Mouse (Mus musculus): ENCODE measurements around the gene Stambp.
"Not testable (repeated sequence)": the region's sequence is repeated elsewhere in the genome, so short reads cannot be mapped to it uniquely, and the experiment has no call there.

Stambp gene

DNA sequence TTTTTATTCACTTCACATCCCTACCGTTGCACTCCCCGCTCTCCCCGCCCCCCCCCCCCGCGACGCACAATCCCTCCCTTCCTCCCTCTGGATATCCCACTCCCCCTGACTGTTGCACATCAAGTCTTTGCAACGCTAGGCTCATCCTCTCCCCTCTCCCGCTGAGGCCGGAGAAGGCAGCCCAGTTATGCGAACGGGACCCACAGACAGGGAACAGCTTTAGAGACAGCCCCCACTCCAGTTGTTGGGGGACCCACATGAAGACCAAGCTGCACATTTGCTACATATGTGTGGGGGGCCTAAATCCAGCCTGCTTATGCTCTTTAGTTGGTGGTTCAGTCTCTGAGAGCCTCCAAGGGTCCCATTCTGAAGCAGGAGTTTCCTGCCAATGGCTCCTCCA, at the start of gene Stambp:
TSS of gene Stambp (minus strand) at position 59 of the 400 bp plus-strand sequence.
- no peak for DNase-seq (ENCODE audit: low spot score in 2 of 2)

DNA sequence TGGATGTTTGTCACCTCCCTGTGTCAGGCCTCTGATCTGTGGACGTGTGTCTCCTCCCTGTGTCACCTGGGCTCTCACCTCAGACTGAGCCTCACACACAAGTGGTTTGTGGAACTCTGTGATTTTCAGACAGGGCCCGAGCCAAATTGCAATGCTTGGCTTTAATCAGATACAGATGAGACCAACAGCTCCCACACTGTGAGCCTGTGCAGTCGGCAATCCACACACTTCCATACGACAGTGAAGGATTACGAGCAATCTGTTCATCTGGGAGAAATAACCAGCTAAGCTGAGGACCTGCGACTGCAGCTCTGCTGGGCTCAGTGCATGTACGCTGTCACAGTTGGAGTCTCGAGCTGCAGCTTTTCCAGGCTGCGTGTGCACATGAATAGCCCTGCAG, 47.4 kb upstream of the Stambp start:
- DNase-seq (ENCODE audit: low spot score in 2 of 2): no peak

DNA sequence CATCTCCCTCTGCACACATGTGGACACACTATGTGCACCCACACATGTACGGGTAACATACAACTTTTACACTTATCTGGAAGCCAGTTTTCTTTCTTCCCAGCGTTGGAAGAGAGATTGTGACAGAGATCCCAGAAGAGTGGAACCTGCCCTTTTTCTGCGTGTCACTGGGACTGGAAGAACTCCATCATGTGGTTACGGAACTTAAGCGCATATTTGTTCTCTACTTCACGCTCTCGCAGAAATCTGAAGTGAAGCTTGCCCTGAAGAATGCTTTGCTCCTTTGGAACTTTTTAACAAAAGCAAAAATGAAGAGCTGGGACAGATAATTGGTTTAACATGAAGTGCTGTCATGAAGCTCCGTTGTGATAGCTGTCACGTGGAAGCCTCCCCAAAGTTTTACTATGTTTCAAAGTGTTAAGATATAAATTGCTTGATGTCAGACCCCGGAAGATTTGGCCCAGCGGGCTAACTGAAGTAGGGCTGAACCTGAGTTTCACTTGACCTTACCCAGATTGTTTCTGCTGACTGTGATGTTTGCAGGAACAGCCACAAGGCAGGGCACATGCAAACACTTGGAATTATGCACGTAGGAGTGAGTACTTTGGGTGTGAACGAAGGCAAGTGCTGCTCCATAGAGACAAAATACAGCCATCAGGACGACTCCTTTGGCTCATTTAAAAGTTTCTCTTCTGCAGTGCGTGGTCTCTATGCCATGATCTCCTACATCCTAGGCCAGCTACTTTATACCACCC, 45.2 kb upstream of the Stambp start:
- DNase-seq (ENCODE audit: low spot score in 2 of 2): no peak

DNA sequence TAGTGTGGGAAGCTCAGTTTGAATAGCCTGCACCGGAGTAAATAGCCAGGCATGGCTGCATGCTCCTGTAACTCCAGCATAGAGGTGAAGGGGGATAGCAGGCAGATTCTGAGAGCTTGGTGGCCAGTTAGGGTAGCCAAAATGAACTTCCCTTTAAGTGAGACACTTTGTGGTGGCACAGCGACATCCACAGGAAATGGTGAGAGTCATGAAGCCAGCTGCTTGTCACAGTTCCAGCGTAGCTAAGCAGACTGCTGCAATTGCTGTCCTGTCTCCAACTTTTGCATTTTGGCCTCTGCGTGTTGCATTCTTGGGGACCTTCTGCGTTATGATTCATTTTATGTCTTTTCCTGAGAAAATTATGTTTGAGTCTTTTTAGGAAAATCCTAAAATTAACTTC, 44.0 kb upstream of the Stambp start:
- DNase-seq (ENCODE audit: low spot score in 2 of 2): no peak

DNA sequence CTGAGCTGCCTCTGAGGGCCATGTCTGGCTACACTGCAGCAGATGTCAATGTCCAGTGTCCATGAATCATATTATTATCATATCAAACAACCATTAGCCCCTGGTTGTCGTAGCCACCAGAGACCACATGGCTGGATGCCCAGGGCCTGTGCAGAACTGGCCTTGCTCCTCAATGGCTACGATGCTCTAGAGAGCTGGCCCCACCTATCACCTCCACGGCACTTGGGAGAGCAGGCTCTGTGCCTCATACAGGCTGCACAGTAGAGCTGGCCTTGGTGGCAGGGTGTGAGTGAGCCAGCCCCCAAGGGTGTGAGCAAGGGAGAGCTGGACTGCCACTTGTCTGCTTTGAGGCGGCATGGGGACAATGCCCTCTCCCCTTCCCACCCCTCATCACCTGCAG, 41.9 kb upstream of the Stambp start:
- no peak for DNase-seq (ENCODE audit: low spot score in 2 of 2)

DNA sequence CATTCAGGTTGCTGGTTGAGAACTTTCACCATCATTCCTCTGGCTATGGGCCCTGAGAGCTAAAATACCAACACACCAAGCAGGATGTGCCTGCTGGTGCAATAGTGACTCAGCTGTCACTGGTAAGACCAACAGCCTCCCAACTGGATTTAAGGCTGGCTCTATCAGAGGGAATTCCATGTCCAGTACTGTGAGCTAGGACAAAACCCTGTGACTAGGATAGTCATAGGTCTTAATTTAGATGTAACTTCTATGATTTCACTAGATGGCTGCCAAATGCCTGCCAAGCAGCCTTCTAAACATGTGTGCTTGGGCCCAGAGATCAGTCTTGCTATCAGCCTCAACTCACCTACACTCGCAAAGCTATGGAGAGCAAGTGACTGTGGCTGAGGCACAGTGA, 40.4 kb upstream of the Stambp start:
- no peak for DNase-seq (ENCODE audit: low spot score in 2 of 2)

DNA sequence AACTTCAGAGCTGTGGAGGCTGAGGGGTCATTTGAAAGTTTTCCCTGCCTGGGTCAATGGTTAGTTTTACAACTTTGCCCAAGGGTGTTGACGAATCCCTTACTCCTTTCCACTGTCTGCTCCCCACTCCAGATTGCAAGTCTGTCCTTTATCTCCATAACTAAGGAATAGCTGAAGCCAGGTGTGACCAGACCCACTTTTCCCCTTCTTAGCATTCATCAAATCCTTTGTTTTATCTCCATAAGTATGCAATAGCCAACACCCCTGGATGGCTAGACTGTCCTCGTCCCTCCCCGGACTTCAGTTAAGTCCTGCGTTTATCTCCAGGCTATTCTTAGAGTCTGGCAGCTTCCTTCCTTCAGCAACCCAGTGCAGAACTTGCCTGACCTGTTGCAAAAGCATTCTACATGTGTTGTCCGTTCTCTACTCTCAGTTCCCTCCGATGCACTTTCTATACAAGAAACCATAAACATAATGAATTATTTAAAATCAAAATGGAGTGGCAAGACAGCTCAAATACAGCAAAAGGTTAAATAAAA, 27.2 kb upstream of the Stambp start:
- no peak for DNase-seq (ENCODE audit: low spot score in 2 of 2)

DNA sequence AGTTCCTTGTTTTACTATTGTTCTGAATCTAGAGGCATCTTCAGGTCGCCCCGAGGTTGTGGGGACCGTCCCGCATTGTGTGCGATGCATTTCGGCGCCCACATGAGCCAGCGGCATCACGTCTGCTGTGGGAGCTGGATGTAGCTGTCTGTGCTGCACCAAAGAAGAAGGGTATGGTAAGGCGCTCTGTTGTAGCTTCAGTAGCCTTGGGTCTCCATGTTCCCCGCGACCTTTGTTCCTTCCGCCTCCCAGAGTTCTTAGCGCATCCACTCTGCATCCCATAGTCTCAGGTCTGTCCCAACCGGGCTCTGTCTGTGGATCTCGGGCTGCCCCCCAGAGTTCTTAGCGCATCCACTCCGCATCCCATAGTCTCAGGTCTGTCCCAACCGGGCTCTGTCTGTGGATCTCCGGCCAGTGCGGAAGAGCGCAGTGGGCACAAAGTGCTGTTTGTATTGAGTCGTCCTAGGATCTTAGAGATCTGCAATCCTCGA, 26.6 kb upstream of the Stambp start:
- no peak for DNase-seq (ENCODE audit: low spot score in 2 of 2)

DNA sequence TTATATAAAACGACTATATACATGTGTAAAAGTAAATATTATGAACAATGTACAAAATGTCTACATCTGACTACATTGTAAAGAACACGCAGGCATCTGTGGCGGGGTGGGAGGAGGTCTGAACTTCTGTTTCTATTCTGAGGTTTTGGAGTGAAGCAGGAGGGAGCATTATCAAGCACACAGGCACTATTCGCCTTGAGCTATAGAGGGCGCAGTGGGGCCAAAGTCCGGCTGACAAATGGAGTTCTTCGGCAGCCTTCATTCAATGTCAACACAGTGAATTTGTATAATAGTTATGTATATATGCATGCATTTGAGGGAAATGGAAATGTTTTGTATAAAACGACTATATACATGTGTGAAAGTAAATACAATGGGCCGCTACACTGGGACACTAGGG, 26.1 kb upstream of the Stambp start:
- DNase-seq (ENCODE audit: low spot score in 2 of 2): no peak

DNA sequence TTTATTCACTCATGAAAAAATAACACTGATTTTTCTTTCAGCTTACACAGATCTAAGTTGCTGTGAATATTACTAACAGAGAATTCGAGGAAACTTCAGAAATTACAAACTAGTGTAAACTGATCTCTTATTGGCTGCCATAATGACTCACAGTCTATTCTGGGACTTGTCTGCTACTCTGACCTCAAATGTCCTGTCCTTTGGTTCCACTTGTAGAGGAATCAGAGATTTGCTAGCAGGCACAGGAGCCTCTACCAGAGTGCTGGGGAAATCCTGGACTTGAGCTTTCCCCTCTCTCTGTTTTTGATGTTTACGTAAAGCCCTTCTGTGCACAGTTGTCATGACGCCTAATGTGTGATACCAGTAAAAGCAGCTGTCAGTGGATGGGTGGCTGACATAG, 25.5 kb upstream of the Stambp start:
- no peak for DNase-seq (ENCODE audit: low spot score in 2 of 2)

DNA sequence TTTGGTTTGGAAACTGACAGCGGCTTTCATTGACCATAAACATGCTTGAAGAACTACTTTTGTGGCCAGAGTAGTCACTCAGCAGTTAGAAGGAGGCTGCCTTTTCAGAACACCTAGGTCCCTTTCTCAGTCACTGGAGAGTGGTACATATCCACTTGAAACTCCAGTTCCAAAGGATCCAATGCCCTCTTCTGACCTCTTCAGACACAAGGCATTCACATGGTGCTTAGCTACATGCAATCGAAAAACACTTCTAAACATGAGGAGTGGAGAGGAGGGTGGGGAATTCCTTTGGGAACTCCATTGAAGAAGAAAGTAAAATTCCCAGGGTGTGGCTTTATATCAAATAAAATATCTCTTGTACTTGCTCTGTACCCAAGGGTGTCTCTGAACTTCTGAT, 22.5 kb upstream of the Stambp start:
- no peak for DNase-seq (ENCODE audit: low spot score in 2 of 2)

DNA sequence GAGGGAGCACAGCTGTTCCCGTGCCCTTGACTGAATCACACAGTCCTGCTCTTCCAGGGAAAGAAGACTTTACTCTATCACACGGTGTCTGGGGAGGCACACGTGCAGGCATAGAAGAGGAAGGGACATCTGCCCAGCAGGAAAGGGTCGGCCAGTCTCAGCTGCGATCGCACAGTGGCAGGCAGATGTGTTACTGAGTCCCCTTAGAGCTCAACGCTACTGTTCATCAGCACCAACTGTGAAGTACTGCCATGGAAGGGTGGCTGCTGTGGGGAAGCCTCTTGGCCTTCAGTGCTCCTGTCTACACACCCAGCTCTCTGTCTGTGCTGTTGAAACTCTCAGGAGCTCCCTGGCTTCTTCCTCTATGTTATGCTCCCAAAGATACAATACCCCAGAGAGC, 21.4 kb upstream of the Stambp start:
- no peak for DNase-seq (ENCODE audit: low spot score in 2 of 2)

DNA sequence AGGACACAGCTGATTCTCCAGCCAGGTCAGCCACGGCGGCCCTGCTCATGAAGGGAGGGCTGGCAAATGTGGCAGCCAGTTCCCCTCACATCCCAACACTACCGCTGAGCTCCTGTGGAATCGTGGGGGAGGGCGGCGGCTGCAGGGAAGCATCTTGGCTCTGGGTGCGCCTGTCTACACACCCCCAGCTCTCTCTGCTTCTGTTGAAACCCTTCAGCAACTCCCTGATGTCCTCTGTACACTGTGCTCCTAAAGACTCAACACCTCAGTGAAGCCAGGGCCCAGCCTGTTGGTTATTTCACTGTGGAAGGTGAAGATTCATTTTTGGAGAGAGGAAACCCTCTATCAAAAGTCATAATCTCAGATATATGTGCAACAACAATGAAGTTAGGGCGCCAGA, 19.5 kb upstream of the Stambp start:
- no peak for DNase-seq (ENCODE audit: low spot score in 2 of 2)

DNA sequence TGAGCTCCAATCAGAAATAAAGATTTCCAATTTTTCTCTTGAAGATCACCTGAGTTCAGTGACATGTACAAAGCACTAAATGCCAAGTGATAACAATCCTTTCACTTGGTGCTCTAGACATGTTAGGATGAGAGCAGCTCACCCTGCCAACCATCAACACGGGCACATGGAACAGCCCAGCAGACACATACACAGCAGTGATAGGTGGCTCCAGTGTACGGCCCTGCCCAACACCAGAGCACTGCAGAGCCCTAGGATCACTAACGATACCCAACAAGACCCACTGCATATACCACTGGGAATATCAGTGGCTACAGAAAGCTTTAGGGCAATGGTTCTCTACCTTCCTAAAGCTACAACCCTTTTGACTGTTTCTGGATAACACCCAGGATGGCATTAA, 17.8 kb upstream of the Stambp start:
- no peak for DNase-seq (ENCODE audit: low spot score in 2 of 2)

DNA sequence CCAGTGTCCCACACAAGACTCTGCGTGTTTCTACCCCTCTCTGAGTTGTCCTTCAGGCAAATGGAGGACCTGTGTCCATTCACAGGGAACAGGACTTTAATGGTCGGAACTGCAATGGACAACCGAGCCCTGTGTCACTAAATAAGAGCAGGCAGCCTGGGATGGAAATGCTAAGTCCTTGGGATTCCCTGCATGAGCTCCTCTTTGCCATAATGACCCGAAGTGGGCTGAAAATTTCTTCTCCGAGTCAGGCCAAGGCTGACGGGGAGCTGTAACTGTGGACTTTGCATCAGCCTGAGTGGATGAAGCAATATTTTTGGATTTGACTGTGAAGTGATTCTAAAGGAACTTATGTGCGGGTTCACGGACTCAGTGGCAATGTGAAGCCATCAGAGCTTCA, 14.7 kb upstream of the Stambp start:
- not testable (repeated sequence) for DNase-seq (ENCODE audit: low spot score in 2 of 2)

DNA sequence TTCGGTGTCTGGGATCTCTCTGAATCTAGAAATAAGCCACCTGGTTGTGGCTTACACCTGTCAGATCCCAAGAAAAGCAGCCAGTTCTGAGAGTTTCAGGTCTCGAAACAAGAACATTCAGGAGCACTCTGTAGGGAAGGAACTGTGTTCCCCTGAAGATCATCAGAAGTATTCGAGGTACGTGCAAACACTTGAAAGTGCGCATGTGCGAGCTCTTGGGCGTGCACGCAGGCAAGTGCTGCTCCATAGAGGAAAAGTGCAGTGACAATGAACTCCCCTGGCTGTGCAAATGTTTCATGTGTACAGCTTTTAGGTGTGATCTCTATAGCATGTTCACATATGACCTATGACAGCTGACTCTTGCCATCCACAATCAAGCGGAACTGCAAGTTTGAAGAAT, 12.8 kb upstream of the Stambp start:
- DNase-seq (ENCODE audit: low spot score in 2 of 2): not testable (repeated sequence)

DNA sequence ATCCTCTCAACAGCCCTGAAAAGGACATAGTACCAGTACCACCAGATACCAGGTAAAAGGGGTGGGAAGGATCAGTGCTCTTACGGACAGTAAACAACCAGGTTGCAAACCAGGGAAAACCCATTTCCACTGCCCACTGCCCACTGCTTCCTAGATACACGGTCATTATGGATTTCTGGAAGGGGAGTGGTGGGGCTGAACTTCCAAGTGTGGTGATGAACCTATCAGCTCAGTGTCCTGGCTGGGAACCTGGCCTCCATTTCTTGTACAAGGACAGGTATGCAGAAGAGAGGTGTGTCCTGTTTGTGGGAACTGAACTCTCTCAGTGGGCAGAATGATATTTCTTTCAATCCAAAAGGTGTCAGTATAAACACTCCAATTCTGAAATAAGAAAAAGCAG, 11.1 kb upstream of the Stambp start:
- DNase-seq (ENCODE audit: low spot score in 2 of 2): no peak

DNA sequence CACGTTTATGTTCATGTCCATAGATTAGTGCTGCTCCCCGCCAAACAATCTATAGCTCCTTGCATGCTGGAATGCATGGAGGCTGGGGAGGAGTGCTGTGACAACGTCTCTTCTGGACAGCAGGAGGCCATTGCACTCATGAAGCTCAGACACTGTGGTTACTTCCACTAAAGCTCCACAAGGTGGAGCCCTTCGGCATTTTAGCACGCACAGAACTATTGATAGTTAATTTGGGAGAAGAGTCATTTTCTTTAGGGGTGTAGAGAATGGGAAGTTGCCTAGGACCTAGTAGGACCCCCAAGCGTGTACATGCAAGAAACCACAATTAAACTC, 10.4 kb upstream of the Stambp start:
- DNase-seq (ENCODE audit: low spot score in 2 of 2): no peak

DNA sequence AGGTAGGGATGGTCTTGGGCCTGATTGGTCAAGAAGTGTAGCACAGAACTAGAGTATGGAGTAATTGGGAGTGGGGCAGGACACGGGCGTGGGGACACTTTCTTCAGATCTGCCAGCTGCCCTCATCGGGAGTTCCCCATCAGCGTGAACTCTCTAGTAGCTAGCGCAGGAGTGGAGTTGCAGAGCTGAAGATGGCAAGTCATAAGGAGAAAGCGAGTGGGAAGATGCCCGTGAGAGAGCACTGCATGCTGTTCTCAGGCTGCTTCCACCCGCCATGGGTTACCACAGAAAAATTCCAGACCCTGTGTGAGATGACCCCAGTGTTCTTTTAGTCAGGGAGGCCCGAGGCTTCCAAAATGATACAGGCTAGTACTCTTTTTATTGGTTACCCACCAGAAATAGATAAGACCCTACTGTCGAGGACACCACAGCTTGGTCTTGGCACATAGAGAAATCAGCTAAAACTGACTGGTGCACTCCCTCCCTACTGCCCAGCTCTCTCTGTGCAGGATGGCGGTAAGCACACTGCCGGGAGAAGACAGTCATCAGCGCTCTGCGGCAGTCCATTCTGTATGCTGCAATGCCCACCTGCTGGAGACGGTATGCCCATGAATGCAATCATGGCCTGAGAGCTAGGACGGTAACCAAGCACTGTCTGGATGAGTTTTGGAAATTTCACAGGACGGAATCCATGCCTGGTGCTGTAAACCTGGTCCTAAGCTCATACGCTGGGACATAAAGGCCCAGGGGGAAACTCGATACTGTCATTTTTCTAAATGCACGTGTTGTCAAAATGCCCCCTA, 9.8 kb upstream of the Stambp start:
- DNase-seq (ENCODE audit: low spot score in 2 of 2): no peak

DNA sequence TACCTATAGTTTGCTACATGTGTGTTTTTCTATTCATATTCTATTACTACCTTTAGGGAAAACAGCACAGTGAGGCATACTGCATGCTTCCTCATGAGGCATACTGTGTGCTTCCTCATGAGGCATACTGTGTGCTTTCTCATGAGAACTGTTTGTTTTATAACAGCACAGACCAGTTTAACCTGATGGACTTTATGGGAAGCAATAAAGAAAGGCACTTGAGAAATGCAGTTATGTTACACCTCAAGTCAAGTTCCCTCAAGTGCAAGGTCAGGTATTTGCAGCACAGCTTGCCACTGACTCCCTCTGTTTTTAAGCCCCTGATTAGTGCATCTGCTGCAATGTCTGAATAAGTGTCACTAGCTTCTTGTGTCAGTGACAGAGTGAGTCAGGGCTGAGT, 5.0 kb upstream of the Stambp start:
- no peak for DNase-seq (ENCODE audit: low spot score in 2 of 2)

DNA sequence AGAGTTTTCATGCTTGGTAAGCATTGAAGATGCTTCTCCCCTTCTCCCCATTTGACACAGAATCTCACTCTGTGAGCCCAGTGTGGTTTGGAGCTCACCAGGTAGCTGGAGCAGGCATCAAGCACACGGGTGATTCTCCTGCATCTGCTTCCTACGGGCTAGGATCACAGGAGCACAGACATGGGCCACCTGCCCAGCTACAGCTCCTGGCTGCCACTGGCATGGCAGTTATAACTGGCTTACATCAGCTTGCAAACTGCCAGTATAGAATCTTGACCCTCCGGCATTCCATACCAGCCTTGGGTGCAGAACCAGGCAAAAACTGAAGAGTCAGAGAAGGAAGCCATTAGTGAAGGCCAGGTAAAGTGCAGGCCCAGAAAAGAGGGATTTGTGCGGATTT, 3.1 kb upstream of the Stambp start:
- DNase-seq (ENCODE audit: low spot score in 2 of 2): no peak

DNA sequence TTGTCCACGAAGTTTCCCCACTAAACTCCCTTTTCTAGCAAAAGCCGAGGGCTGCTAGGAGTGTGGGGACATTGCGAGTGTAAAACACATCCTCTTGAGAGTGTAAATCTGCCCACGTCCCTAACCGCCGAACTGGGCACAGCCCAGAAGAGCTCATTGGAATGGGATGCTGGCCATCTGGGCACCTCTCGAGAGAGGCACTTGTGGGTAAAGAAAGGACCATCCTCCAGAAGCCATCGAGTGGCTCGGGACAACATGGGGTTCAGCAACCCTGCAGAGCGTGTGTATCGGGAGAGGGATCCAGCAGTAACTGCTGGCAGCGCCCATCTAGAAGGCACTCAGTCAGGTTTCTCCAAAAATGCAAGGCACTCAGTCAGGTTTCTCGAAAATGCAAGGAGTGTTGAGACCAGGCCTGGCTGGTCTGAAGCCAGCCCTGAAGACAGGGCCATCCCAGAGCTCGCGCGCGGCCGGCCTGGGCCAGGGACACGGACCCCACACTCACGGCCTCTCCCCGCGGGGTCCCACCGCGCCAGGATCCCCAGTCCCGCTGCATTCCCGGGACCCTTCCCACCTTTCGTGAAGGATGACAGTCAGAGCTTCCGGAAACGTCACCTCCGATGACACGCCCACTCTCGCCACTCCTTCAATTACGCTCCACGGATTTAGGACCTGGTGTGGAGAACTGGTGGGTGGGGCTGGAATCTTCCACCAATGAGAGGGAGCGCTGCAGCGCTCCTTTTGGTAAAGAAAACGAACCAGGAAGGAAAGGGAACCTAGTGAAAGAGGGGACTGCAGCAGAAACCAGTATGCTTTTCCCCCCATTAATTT, 475 bp downstream of the Stambp start:
- DNase-seq (ENCODE audit: low spot score in 2 of 2): peak; percentile 84 to 91

Data from urinary bladder, adult 18-20 months (tissue).